Mouse (Mus musculus) spleen, adult 2 months (tissue): ENCODE measurements around the gene Olfr401.
"Not testable (repeated sequence)": the region's sequence is repeated elsewhere in the genome, so short reads cannot be mapped to it uniquely, and the experiment has no call there.

Experiments
- CTCF ChIP-seq: fragments of 200-500 bp; IDR thresholded peaks from 2 replicates; pipeline ENCODE4 v1.5.1; 2011; ENCODE audit warnings: mild to moderate bottlenecking, inconsistent platforms; ENCODE audit not compliant: insufficient read depth, insufficient read length, insufficient replicate concordance; ENCODE audit errors: extremely low read depth
- POLR2A ChIP-seq: fragments of 200-500 bp; IDR thresholded peaks from 2 replicates; pipeline ENCODE4 v1.6.1; 2011; ENCODE audit warnings: low read depth, low read length, inconsistent platforms

DNA sequence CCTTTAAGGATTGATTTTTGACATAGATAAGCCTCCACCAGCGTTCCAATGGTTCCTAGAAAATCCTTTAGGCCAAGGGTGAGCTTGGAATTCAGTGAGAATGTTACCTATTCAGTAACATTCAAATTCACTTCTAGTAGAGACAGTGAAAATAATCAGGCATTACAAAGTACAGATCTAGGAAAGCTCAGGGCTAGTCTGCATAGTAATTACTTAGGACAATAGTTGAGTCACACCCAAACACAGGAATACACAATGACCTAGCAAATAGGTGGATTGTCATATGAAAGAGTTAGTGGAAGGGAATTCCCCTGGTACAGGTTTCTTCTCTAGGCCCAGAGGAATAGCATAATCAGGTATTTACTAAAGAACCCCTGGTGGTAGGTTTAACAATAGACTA lies 26.5 kb downstream of the Olfr401 start:
- not testable (repeated sequence) for TF ChIP-seq CTCF, POLR2A
